Mouse (Mus musculus): ENCODE measurements around the gene Tmem160.

DNA sequence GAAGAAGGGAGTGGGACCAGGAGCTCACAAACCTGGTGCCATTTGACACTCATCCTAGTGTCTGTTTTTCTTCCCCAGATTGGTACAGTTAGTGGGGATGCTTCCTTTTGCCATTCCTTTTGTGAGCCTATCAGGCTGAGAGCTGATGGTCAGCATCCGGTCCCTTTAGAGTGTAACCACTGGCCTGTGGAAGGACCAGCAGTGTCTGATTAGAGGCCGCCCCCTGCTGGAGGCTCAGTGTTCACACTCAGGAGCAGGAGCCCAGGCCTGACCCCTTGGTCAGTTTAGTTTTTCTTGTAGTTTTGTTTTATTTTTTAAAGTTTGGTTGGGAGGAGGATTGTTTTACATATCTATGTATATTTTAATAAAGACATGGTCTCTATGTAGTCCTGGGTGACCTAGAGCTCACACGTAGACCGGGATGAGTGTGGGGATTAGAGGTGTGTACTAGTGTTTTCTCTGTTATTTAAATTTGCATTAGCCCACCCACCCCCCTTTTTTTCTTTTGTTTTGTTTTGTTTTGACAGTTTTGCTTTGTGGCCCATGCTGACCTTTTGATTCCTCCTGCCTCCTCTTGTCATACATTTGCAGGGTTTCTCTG is 26.4 kb upstream of the Tmem160 start:
- TF ChIP-seq CTCF (IDR thresholded peaks at IDR 0.05; ENCODE audit: low read depth), result peak; percentile 93
- no peak for TF ChIP-seq EP300 (optimal IDR thresholded peaks at IDR 0.05)
